Mouse (Mus musculus): ENCODE data around the gene Zscan5b. TPM values are rescaled to one million over a fixed set of nuclear protein-coding genes. Genes with fewer than 3 reads are reported as not detected.
"Not testable (repeated sequence)": the region's sequence is repeated elsewhere in the genome, so short reads cannot be mapped to it uniquely, and the experiment has no call there.

The Zscan5b gene
- polyA plus RNA-seq, 1 experiment from 2014 or later, result not detected

DNA sequence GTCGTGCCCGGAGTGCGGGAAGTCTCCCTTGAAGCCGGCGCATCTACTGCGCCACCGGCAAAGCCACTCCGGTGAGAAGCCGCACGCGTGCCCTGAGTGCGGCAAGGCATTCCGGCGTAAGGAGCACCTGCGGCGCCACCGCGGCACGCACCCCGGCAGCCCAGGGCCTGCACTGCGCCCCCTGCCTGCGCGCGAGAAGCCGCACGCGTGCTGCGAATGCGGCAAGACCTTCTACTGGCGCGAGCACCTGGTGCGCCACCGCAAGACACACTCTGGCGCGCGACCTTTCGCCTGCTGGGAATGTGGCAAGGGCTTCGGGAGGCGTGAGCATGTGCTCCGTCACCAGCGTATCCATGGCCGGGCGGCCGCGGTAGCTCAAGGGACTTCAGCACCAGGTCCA is 32.5 kb upstream of the Zscan5b start:
- 47% methylated on average over 45 of the region's 45 CpGs for WGBS
- H3K36me3 ChIP-seq, result peaks cover 59% of the 10 kb centered on the region
- no peak overlapping the region for H3K9ac ChIP-seq
- peaks cover 6% of the 10 kb centered on the region; the same call in 1 of the 2 replicates for H3K4me1 ChIP-seq (replicated peaks)
- peak overlapping the region; percentile 20 for H3K4me2 ChIP-seq
- ATAC-seq (ENCODE audit: insufficient number of reproducible peaks, low FRiP score), result no peak; the same call in 1 of the 2 replicates
- H3K4me3 ChIP-seq, result peak overlapping the region; percentile 5; the same call in 1 of the 2 replicates
- no peak overlapping the region for H3K27ac ChIP-seq (ENCODE audit: poor library complexity, severe bottlenecking)
- peaks cover 22% of the 10 kb centered on the region for H3K27me3 ChIP-seq (replicated peaks)
- no peaks in the 10 kb centered on the region; the same call in 1 of the 2 replicates for H3K9me3 ChIP-seq (replicated peaks)

DNA sequence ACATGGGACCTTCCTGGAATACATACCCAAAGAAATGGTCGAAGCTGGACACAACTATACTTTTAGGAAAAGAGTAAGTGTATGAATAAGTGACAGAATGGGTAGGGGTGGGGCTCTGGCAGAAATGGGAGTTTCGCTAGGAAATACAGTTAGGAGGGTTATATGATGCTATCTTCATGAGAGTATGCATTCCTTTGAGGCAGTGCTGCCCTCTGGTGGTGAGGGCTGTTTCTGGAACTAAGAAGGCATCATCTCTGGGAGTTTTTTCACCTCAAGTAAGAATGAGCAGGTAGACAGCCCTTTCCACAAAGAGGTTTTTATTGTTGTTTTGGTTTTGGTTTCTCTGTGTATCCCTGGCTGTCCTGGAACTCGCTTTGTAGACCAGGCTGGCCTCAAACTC is 30.7 kb upstream of the Zscan5b start:
- WGBS, result 32% methylated on average over 3 of the region's 3 CpGs
- no peak overlapping the region for H3K4me3 ChIP-seq
- H3K27me3 ChIP-seq (replicated peaks), result peaks cover 22% of the 10 kb centered on the region
- H3K9ac ChIP-seq, result no peak overlapping the region
- H3K4me1 ChIP-seq (replicated peaks), result no peaks in the 10 kb centered on the region
- H3K27ac ChIP-seq (ENCODE audit: poor library complexity, severe bottlenecking), result no peak overlapping the region
- ATAC-seq (ENCODE audit: insufficient number of reproducible peaks, low FRiP score), result no peak
- H3K9me3 ChIP-seq (replicated peaks), result no peaks in the 10 kb centered on the region; the same call in 1 of the 2 replicates
- no peak overlapping the region for H3K4me2 ChIP-seq
- H3K36me3 ChIP-seq, result peaks cover 43% of the 10 kb centered on the region

GRCm38 (mm10) chr7:6194129-6194528 is 27.9 kb upstream of the Zscan5b start:
- peak; percentile 55; the same call in 1 of the 2 replicates for ATAC-seq (ENCODE audit: insufficient number of reproducible peaks, low FRiP score)
- Histone ChIP-seq H3K4me3 (no peak overlapping the region), H3K27me3 (replicated peaks) (peaks cover 13% of the 10 kb centered on the region), H3K36me3 (peaks cover 16% of the 10 kb centered on the region), H3K9me3 (replicated peaks) (no peaks in the 10 kb centered on the region; the same call in 1 of the 2 replicates), H3K9ac (no peak overlapping the region), H3K4me1 (replicated peaks) (no peaks in the 10 kb centered on the region), H3K4me2 (no peak overlapping the region), H3K27ac (ENCODE audit: poor library complexity, severe bottlenecking) (no peak overlapping the region)
- 18% methylated on average over 5 of the region's 5 CpGs for WGBS

DNA sequence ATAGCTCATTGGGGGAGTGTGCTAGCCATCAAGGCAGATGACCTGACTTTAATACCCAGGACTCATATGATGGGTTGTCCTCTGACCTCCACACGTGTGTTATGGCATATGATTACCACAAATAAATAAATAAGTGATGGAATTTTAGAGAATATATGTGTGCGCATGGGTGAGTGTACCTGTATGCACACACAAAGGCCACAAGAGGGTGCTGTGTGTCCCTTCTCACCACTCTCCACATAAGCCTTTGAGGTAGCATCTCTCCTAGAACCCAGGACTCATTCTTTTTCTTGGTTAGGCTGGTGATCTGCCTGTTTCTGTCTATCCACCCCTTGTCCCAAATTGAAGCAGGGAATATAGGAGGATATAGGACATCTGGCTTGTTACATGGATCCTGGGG is 26.3 kb upstream of the Zscan5b start:
- 57% methylated on average over 2 of the region's 2 CpGs for whole genome bisulfite sequencing
- Histone ChIP-seq H3K9ac (no peak overlapping the region), H3K9me3 (replicated peaks) (peaks cover 8% of the 10 kb centered on the region), H3K27ac (ENCODE audit: poor library complexity, severe bottlenecking) (no peak overlapping the region), H3K4me1 (replicated peaks) (no peaks in the 10 kb centered on the region), H3K36me3 (no peaks in the 10 kb centered on the region), H3K4me2 (no peak overlapping the region), H3K4me3 (no peak overlapping the region), H3K27me3 (replicated peaks) (no peaks in the 10 kb centered on the region; the same call in 1 of the 2 replicates)
- ATAC-seq (ENCODE audit: insufficient number of reproducible peaks, low FRiP score), result no peak

- Histone ChIP-seq H3K4me2 (no peak within 1 kb of the TSS), H3K9me3 (replicated peaks) (peaks cover 9% of the 10 kb centered on the region), H3K36me3 (no peaks in the 10 kb centered on the region), H3K27me3 (replicated peaks) (no peaks in the 10 kb centered on the region; the same call in 1 of the 2 replicates), H3K4me1 (replicated peaks) (no peaks in the 10 kb centered on the region), H3K9ac (no peak within 1 kb of the TSS), H3K4me3 (no peak within 1 kb of the TSS), H3K27ac (ENCODE audit: poor library complexity, severe bottlenecking) (no peak within 1 kb of the TSS)
- 59% methylated on average over 3 of the region's 3 CpGs for WGBS
- no peak for ATAC-seq (ENCODE audit: insufficient number of reproducible peaks, low FRiP score)
Observed at GRCm38 (mm10) chr7:6196790-6197189, 25.3 kb upstream of the Zscan5b start, which contains the start of gene Galp. TSS of gene Galp (plus strand) at chr7:6197090.

- WGBS, result 73% methylated on average over 3 of the region's 3 CpGs
- no peaks in the 10 kb centered on the region for H3K36me3 ChIP-seq
- no peak overlapping the region for H3K4me2 ChIP-seq
- peaks cover 14% of the 10 kb centered on the region for H3K9me3 ChIP-seq (replicated peaks)
- H3K27me3 ChIP-seq (replicated peaks), result no peaks in the 10 kb centered on the region
- no peak for ATAC-seq (ENCODE audit: insufficient number of reproducible peaks, low FRiP score)
- no peaks in the 10 kb centered on the region for H3K4me1 ChIP-seq (replicated peaks)
- no peak overlapping the region for H3K27ac ChIP-seq (ENCODE audit: poor library complexity, severe bottlenecking)
- no peak overlapping the region for H3K9ac ChIP-seq
- H3K4me3 ChIP-seq, result no peak overlapping the region
Observed at GRCm38 (mm10) chr7:6204200-6204599, 17.9 kb upstream of the Zscan5b start.

DNA sequence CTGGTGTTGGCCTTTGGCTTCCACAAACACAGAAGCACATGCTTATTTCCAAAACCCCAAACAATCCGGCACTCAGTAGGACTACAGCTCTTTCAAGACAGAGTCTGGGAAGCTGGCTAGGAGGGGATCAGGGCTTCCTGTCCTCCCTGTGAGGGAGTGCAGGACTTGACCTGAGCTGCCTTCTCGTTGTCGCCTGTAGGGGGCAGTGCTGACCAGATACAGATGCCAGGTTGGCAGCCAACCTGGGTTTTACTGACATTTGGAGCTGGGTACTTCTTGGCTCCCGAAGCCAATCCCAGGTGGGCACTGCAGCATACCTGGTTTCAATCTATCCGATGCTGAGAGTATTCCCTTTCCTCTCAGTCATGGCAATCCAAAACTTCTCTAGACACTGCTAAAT is 8.9 kb upstream of the Zscan5b start:
- ATAC-seq (ENCODE audit: insufficient number of reproducible peaks, low FRiP score), result no peak
- WGBS, result 41% methylated on average over 5 of the region's 5 CpGs
- Histone ChIP-seq H3K27me3 (replicated peaks) (no peaks in the 10 kb centered on the region), H3K9ac (no peak overlapping the region), H3K27ac (ENCODE audit: poor library complexity, severe bottlenecking) (no peak overlapping the region), H3K4me2 (no peak overlapping the region), H3K36me3 (no peaks in the 10 kb centered on the region), H3K9me3 (replicated peaks) (peaks cover 28% of the 10 kb centered on the region), H3K4me1 (replicated peaks) (no peaks in the 10 kb centered on the region), H3K4me3 (no peak overlapping the region)

DNA sequence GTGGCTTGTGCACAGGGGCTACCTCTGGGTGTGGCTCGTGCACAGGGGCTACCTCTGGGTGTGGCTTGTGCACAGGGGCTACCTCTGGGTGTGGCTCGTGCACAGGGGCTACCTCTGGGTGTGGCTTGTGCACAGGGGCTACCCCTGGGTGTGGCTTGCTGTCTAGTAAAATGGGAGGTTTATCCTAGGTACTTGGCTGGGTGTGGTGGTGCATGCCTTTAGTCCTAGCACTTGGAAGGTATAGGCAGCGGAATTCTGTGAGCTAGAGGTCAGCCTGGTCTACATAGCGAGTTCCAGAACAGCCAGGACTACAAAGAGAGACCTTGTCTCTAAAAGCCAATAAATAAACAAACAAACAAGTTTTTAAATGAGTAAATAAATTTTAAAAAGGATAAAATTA is 7.4 kb upstream of the Zscan5b start:
- H3K4me1 ChIP-seq (replicated peaks); H3K27ac ChIP-seq (ENCODE audit: poor library complexity, severe bottlenecking); H3K4me2 ChIP-seq; H3K36me3 ChIP-seq; H3K27me3 ChIP-seq (replicated peaks); H3K9ac ChIP-seq; ATAC-seq (ENCODE audit: insufficient number of reproducible peaks, low FRiP score); H3K4me3 ChIP-seq: not testable (repeated sequence)
- WGBS, result 82% methylated on average over 4 of the region's 4 CpGs
- H3K9me3 ChIP-seq (replicated peaks), result peaks cover 29% of the 10 kb centered on the region

- H3K27me3 ChIP-seq (replicated peaks), result no peaks in the 10 kb centered on the region
- ATAC-seq (ENCODE audit: insufficient number of reproducible peaks, low FRiP score), result no peak
- no peak overlapping the region for H3K9ac ChIP-seq
- H3K9me3 ChIP-seq (replicated peaks), result peaks cover 26% of the 10 kb centered on the region
- no peaks in the 10 kb centered on the region for H3K4me1 ChIP-seq (replicated peaks)
- no peaks in the 10 kb centered on the region for H3K36me3 ChIP-seq
- no peak overlapping the region for H3K4me2 ChIP-seq
- 40% methylated on average over 3 of the region's 3 CpGs for WGBS
- H3K27ac ChIP-seq (ENCODE audit: poor library complexity, severe bottlenecking), result no peak overlapping the region
- no peak overlapping the region for H3K4me3 ChIP-seq
Observed at GRCm38 (mm10) chr7:6220147-6220546, 1.9 kb upstream of the Zscan5b start.

DNA sequence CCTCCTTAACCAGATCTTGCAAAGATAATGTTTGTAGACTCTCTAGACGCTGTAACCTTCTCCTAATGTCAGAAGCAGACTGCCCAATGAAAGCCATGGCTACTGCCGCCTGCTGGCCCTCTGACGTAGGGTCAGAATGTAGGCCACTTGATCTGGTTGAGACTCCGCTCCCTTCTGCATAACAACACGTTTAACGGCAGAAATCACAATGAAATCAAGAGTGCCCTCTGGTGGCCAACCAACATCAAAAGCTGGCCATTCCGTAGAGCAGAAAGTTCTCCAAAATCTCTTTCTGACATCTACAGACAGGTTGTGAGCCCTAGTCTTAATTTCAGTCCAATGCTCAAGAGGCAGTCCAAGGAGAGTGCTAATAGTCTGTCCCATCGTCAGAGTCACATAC is 6.4 kb downstream of the Zscan5b start:
- not testable (repeated sequence) for H3K27ac ChIP-seq (ENCODE audit: poor library complexity, severe bottlenecking); H3K4me2 ChIP-seq; H3K4me1 ChIP-seq (replicated peaks); H3K36me3 ChIP-seq; H3K4me3 ChIP-seq; ATAC-seq (ENCODE audit: insufficient number of reproducible peaks, low FRiP score); H3K9ac ChIP-seq; H3K27me3 ChIP-seq (replicated peaks)
- peaks cover 20% of the 10 kb centered on the region for H3K9me3 ChIP-seq (replicated peaks)
- 60% methylated on average over 8 of the region's 8 CpGs for WGBS

GRCm38 (mm10) chr7:6239787-6240186 is 17.7 kb downstream of the Zscan5b start:
- no peak overlapping the region for H3K27ac ChIP-seq (ENCODE audit: poor library complexity, severe bottlenecking)
- no peaks in the 10 kb centered on the region for H3K9me3 ChIP-seq (replicated peaks)
- H3K36me3 ChIP-seq, result no peaks in the 10 kb centered on the region
- no peak overlapping the region for H3K9ac ChIP-seq
- WGBS, result 48% methylated on average over 11 of the region's 11 CpGs
- H3K27me3 ChIP-seq (replicated peaks), result no peaks in the 10 kb centered on the region
- H3K4me3 ChIP-seq, result no peak overlapping the region
- no peak overlapping the region for H3K4me2 ChIP-seq
- no peaks in the 10 kb centered on the region for H3K4me1 ChIP-seq (replicated peaks)
- ATAC-seq (ENCODE audit: insufficient number of reproducible peaks, low FRiP score), result no peak

DNA sequence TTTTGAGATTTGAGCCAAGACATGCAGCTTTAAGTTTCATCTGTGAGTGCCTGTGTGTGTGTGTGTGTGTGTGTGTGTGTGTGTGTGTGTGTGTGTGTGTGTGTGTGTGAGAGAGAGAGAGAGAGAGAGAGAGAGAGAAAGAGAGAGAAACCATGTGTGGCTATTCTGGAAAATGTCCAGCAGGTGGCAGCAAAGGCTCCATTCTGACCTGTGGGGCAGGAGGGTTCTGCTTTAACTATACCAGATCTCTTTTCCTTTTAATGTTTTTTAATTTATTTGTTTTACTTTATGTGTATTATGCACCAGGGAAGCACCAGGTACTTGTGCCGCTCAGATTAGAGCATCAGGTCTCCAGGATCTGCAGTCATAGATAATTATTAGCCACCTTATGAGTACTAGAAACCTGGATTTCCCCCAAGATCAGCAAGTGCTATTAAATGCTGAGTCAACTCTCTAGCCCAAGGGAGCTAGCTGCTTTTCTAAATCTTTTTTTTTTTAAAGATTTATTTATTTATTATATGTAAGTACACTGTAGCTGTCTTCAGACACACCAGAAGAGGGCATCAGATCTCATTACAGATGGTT is 18.9 kb downstream of the Zscan5b start:
- H3K27me3 ChIP-seq (replicated peaks); ATAC-seq (ENCODE audit: insufficient number of reproducible peaks, low FRiP score): not testable (repeated sequence)
- 20% methylated on average over 1 of the region's 1 CpGs for WGBS

More for the DNA sequence above, 18.9 kb downstream of the Zscan5b start:
- H3K36me3 ChIP-seq; H3K9ac ChIP-seq; H3K27ac ChIP-seq (ENCODE audit: poor library complexity, severe bottlenecking); H3K9me3 ChIP-seq (replicated peaks); H3K4me3 ChIP-seq; H3K4me2 ChIP-seq; H3K4me1 ChIP-seq (replicated peaks): not testable (repeated sequence)
